Mouse (Mus musculus): ENCODE measurements around the gene Aacs. TPM values are rescaled to one million over a fixed set of nuclear protein-coding genes. Genes with fewer than 3 reads are reported as not detected.

Gene Aacs
- 43.7 TPM for polyA plus RNA-seq (2017; shearing (Covaris generic))

GRCm38 (mm10) chr5:125475601-125476285 lies at the start of gene Aacs:
TSS of gene Aacs (plus strand) at chr5:125475814.

GRCm38 (mm10) chr5:125433793-125434337 lies 41.7 kb upstream of the Aacs start, which contains the start of gene Dhx37:
TSS of gene Dhx37 (minus strand) at chr5:125434121.

GRCm38 (mm10) chr5:125441234-125442114 lies 34.1 kb upstream of the Aacs start, which contains the start of gene Bri3bp:
TSS of gene Bri3bp (plus strand) at chr5:125441568.

GRCm38 (mm10) chr5:125531634-125532033 lies 56.0 kb downstream of the Aacs start, which contains the start of gene Tmem132b:
TSS of gene Tmem132b (plus strand) at chr5:125531774.

Other genes starting within 250 kb of the Aacs start
- 15.6 TPM for gene Scarb1, start 134.7 kb upstream of the Aacs start, polyA plus RNA-seq (2017; shearing (Covaris generic))
- gene Gm10382, start 86.5 kb upstream of the Aacs start, polyA plus RNA-seq (2017; shearing (Covaris generic)): 3.5 TPM
- gene Ubc, start 85.6 kb upstream of the Aacs start, polyA plus RNA-seq (2017; shearing (Covaris generic)): 1,146 TPM
- 22.6 TPM for gene Dhx37, start 41.7 kb upstream of the Aacs start, polyA plus RNA-seq (2017; shearing (Covaris generic))
- 33.5 TPM for gene Bri3bp, start 34.2 kb upstream of the Aacs start, polyA plus RNA-seq (2017; shearing (Covaris generic))
- gene Tmem132b, start 56.0 kb downstream of the Aacs start, polyA plus RNA-seq (2017; shearing (Covaris generic)): 0.25 TPM